Mouse (Mus musculus) left cerebral cortex, adult 2 months (tissue): ENCODE data around the gene H2-M10.2. TPM values are rescaled to one million over a fixed set of nuclear protein-coding genes. Genes with fewer than 3 reads are reported as not detected.
"Not testable (repeated sequence)": the region's sequence is repeated elsewhere in the genome, so short reads cannot be mapped to it uniquely, and the experiment has no call there.

Experiments
- DNase-seq, 2 experiments: peaks; one replicate each; pipeline ENCODE4 v3.0.0; 2021 to 2022; ENCODE audit warnings: low spot score in 2 of 2, mixed read lengths in 1 of 2; ENCODE audit errors: extremely low spot score in 1 of 2
- H3K27ac ChIP-seq: fragments of 200-600 bp; 2 replicates; pipeline ENCODE4 v1.8.1; 2022
- H3K4me3 ChIP-seq: fragments of 200-600 bp; 2 replicates; pipeline ENCODE4 v1.8.1; 2022
- CTCF ChIP-seq: fragments of 200-600 bp; IDR thresholded peaks from 2 replicates; pipeline ENCODE4 v1.8.1; 2022; ENCODE audit warnings: antibody characterized with exemption, mild to moderate bottlenecking, moderate library complexity
- intact Hi-C: fragments of 180-260 bp; cut with DNase I; formaldehyde crosslinking; loops from one replicate; pipeline ENCODE4 v1.15.1; 2025
- long read RNA-seq, 2 experiments: library from polyadenylated mRNA; stranded (forward); transcript quantifications; one replicate each; pipeline ENCODE4 v2.0.0; 2021; ENCODE audit warnings: borderline mapping rate in 2 of 2
- total RNA-seq, 2 experiments: library from RNA; stranded (reverse); gene quantifications; 2 replicates each; pipeline ENCODE4 v1.2.3; 2021

H2-M10.2 gene
- total RNA-seq, result not detected
- long read RNA-seq, experiment 1, result 0 reads
- long read RNA-seq, experiment 2, result 0 reads

DNA sequence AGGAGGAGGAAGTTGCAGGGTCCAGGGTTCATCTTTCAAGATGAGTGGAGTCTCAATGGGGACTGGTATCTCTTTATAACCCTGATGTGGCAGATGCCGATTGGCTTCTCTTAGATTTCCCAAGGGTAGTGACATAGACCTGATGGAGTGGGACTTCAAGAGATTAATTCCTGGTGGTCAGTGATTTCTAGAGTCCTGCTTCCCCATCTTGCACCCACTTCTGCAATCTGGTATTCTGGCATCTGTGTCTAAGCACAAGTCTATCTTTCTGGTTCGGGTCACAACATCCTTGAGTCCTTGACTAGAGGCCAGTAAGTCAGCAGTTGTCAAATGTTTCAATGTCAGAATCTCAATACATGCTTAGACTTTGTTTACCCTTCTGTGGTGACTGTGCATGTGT is at the start of gene H2-M10.2:
Gene H2-M10.2 (minus strand): TSS at position 101 of the 400 bp plus-strand sequence.
- Histone ChIP-seq H3K27ac (no peak within 1 kb of the TSS), H3K4me3 (no peak within 1 kb of the TSS)
- no peak for TF ChIP-seq CTCF
- intact Hi-C loops, result no loop called here
- no peak for DNase-seq

DNA sequence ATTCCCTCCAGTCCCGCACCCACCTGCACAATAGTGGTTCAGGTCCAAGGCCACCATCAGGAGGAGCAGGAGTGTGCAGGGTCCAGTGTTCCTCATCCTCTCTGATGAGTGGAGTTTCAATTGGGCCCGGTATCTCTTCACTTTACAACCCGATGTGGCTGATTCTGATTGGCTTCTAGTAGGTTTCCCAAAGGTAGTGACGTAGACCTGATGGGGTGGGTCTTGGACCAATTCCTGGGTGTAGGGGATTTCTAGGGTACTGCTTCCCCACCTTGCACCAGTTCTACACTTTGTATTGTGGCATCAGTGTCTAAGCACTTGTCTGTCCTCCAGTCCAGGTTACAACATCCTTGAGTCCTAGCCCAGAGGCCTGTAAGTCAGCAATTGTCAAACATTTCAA is 39.8 kb upstream of the H2-M10.2 start, which contains the start of gene H2-M10.1:
Gene H2-M10.1 (minus strand): TSS at position 101 of the 400 bp plus-strand sequence.
- intact Hi-C loops, result no loop called here
- DNase-seq, result no peak
- no peak within 1 kb of the TSS for H3K27ac ChIP-seq
- no peak within 1 kb of the TSS for H3K4me3 ChIP-seq
- no peak for TF ChIP-seq CTCF

DNA sequence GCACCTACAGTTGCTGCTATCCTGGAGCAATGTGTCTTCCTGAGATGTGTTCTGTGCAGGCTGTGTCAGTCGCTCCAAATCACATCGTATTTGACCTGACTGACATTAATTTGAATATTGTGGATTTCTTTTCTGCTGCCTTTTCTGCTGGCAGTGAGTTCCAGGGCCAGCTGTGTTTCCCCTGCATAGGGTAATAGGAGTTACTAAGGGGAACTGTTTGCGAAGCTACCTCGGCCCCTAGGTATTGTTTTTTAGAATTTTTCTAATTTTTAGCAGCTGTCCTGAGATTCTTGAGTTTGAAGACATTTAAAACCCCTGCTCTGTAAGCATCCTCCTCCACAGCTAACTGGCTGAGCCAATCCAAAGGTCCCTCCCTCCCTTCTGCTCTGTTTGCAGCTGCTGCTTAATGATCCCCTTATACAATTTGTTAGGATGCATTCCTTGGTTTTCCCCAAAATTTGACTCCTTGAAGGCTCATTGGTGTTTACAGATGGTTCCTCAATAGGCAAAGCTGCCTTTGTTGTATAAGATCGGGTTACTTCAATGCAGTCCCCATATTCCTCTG is 29.5 kb upstream of the H2-M10.2 start:
- no peak for TF ChIP-seq CTCF
- intact Hi-C loops, result loop anchor here (2.0 kb wide), 1 partner anchor 45 kb away; no protein-coding TSS in a partner anchor
- H3K27ac ChIP-seq, result peak overlapping the region; percentile 94
- H3K4me3 ChIP-seq, result peak overlapping the region; percentile 62
- no peak for DNase-seq

DNA sequence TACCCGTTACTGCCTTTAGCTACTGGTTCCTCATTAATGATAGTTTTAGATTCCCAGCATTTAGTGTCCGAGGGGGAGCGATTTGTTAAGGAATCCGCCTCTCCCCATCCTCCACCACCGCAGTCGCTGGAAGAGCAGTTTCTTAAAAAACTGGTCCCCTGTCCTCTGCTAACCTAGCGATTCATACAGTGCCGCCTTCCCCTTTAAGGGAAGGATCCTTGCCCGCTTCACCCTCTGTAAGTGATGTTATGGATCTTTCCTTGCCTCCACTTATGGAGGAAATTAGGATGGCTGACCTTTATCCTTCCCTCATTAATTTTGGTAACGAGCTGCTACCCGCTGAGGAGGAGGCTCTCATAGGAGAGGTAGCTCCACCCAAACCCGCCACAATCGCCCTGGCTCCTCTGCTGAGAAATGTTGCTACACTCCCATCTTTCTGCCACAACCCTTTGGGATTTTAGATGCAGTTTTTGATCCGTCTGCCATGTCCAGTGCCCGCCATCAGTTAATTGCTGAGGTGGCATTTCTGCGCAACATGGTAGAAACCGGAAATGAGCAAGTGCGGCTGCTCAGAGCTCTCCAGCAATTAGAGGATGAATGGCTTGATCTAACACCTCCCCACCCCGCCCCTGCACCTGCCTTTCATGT is 28.9 kb upstream of the H2-M10.2 start:
- DNase-seq, result peak; percentile 70 to 78
- Histone ChIP-seq H3K27ac (peak overlapping the region; percentile 94), H3K4me3 (peak overlapping the region; percentile 62)
- TF ChIP-seq CTCF, result no peak
- intact Hi-C loops, result loop anchor here (2.0 kb wide), 1 partner anchor 44 kb away; no protein-coding TSS in a partner anchor

DNA sequence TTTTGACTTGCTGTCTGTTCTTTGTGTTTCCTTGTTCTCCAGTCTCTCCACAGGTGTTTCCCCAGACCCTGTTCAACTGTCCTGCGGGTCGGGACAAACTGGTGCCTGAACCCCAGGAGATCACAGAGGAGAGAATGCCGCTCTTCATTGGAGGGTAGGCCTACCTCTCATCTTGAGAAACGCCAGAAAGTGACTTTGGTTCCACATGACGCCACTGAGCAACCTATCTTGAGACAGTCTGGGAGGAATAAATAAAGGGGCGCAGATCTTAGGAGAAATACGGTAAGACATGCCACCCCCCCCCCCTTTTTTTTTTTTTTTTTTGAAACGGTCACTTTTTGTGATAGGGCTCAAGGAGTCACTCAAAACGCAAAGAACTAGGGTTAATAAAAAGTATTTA is 28.2 kb upstream of the H2-M10.2 start:
- peak overlapping the region; percentile 94 for H3K27ac ChIP-seq
- peak in 1 of 2 experiments; percentile 16 for DNase-seq
- intact Hi-C loops, result loop anchor here (2.0 kb wide), 1 partner anchor 44 kb away; no protein-coding TSS in a partner anchor
- peak overlapping the region; percentile 62 for H3K4me3 ChIP-seq
- no peak for TF ChIP-seq CTCF

DNA sequence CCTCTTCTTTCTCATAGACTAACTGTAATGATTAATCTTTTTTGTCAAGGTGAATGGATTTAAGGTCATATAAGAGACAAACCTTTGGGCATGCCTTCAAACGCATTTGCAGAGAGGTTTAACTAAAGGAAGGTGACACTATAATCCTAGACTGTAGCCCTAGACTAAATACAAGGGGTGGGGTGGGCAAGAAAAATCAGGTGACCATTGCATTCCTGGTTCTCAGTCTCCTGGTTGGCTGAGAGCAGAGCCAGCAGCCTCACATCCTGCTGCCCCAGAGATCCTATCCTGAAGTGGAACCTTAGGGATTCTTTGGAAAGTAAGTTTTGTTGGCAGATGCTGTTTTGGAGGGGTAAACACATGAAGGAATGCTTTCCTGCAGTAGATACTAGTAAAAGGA is 23.0 kb upstream of the H2-M10.2 start:
- TF ChIP-seq CTCF, result no peak
- H3K27ac ChIP-seq, result no peak overlapping the region
- intact Hi-C loops, result loop anchor here (2.0 kb wide), 3 partner anchors 48 to 478 kb away; no protein-coding TSS in a partner anchor
- no peak for DNase-seq
- no peak overlapping the region for H3K4me3 ChIP-seq

DNA sequence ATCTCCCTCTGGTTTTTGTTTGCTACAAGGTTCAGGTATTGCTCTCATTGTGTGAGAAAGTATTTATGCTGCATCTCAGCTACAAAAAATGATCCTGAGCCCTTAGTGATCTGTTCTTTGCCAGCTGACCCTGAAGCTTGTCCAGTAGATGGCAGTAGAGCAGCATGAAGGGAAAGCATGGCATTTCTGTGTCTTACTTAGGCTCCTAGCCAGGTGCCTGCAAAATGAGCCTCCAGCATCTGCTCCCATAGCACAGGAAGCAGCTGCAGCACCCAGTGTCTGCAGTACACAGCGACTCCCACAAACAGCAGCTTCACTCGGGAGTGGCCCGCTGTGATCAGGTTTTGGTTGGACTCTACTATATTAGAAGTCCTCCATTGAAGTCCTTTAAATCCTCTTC is 22.6 kb upstream of the H2-M10.2 start:
- intact Hi-C loops, result loop anchor here (2.0 kb wide), 3 partner anchors 48 to 478 kb away; no protein-coding TSS in a partner anchor
- peak; percentile 63 to 64 for DNase-seq
- not testable (repeated sequence) for H3K4me3 ChIP-seq, H3K27ac ChIP-seq
- TF ChIP-seq CTCF, result peak; percentile 72

DNA sequence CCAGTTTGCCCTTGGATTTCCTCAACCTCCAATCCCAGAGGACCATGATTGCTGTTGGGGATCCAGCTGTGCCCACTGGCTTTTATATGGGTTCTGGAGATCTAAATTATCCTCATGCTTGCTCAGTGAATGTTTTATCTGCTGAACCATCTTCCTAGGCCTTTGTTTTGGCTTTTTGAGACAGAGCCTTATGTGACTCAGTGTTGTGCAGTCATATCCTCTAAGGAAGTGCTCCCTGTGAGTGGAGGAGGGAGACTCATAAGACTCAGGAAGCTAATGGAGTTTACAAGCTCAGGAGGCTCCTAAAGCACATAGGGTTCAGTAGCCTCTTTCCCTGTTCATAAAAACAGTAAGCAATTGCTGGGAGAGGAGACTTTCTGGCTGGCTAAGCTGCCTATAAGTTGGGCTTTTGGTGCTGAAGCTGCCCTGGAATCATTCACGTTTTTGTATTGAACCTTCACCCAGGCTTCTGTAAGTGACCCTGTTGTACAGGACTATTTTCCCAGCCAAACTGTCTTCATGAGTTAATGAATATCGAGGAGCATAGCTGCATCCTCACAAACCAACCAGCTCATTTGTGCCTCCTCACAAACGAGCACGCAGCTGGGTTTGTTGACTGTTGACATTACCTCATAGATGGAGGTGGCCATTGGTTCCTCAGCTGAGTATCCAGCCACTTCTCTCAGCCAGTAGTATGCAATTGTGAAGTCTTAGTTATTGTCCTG is 4.6 kb downstream of the H2-M10.2 start:
- TF ChIP-seq CTCF, result no peak
- intact Hi-C loops, result no loop called here
- Histone ChIP-seq H3K4me3 (no peak overlapping the region), H3K27ac (no peak overlapping the region)
- DNase-seq, result no peak

DNA sequence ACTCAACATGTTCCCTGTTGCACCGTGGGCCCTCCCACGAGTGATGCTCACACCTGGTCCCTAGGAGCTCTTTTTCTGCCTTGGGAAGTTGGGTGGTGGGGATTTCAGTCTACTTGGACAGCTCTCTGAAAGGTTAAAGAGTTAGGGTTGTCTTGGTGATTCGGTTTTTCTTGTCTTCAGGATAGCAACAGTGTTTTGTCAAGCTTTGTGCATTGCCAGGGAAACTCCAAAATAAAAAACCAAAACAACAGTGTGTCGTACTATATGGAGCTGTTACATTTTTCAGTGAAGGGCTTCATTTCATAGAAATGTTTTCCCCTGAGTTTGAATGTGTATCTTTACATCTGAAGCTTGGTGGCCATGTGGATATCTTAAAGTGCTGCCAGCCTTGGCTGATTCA is 11.5 kb downstream of the H2-M10.2 start:
- intact Hi-C loops, result loop anchor here (10.0 kb wide), 1 partner anchor 770 kb away; the partner anchor contains the start of gene Gabbr1
- H3K27ac ChIP-seq, result no peak overlapping the region
- H3K4me3 ChIP-seq, result no peak overlapping the region
- no peak for TF ChIP-seq CTCF
- no peak for DNase-seq

DNA sequence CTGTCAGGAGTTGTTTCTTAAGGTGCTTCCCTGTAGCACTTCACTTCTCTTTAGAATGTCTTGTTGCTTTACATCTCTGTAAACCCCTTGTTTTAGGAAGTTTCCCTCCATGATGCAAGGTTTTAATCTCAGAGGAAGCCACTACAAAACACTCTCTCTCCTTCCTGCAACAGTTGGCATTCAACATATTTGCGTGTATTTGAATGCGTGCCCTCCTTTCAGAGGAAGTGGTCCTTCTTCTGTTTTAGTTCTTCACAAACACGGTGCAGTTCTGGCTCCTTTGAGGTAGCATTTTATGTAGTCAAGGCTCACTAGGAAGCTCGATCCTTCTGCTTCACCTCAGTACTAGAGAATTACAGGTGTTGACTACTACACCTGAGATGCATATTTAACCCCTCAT is 12.5 kb downstream of the H2-M10.2 start:
- intact Hi-C loops, result loop anchor here (10.0 kb wide), 1 partner anchor 771 kb away; the partner anchor contains the start of gene Gabbr1
- TF ChIP-seq CTCF, result no peak
- no peak for DNase-seq
- Histone ChIP-seq H3K27ac (no peak overlapping the region), H3K4me3 (no peak overlapping the region)

DNA sequence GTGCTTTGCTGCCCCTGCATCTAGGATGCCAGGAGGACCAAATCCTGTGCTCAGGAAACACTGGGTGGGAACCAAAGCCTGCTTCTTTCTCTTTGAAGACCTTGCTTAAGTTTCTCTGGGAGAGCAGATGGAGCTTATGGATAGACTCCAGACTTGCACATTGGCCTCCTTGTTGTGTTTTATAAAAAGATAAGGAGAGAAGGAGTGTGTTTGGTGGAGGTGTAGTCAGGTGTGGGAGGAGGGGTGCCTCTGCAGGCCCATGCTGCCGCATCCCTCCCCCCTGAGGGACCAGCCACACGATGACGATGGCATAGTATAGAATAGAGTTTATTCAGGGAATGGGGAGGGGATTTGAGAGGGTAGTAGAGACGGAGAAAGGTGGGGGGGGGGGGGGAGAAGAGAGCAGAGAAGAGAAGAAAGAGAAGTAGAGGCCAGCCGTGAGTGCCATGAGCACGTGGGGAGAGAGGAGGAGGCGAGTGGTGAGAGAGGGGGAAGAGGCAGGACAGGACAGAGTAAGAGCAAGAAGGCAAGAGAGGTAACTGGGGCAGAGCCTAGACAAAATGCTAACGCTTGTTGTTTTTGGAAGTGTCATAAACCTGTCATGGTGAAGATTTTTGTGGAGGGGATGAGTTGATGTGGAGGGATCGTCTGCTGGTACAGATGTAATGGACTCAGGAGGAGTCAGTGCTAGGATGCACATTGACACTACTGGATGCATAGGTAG is 13.5 kb downstream of the H2-M10.2 start:
- intact Hi-C loops, result loop anchor here (10.0 kb wide), 1 partner anchor 772 kb away; the partner anchor contains the start of gene Gabbr1
- H3K27ac ChIP-seq, result no peak overlapping the region
- TF ChIP-seq CTCF, result no peak
- peak overlapping the region; percentile 88 for H3K4me3 ChIP-seq
- DNase-seq, result no peak
